Mouse (Mus musculus): ENCODE results near the gene Lsm6. TPM values are rescaled to one million over a fixed set of nuclear protein-coding genes. Genes with fewer than 3 reads are reported as not detected.

Gene Lsm6
- total RNA-seq (2015): 106 and 128 TPM in 2 replicates
- total RNA-seq (2017): 92.7 and 115 TPM in 2 replicates

- peak; percentile 94 for ATAC-seq (ENCODE audit: poor library complexity, severe bottlenecking)
These were observed at the start of gene Lsm6 for GRCm38 (mm10) chr8:78820673-78821310. Lsm6 (minus strand) TSS chr8:78821140.

- ATAC-seq (ENCODE audit: poor library complexity, severe bottlenecking): no peak
These were observed 46.1 kb upstream of the Lsm6 start for GRCm38 (mm10) chr8:78867036-78867435.

- ATAC-seq (ENCODE audit: poor library complexity, severe bottlenecking): no peak
These were observed 42.1 kb upstream of the Lsm6 start for GRCm38 (mm10) chr8:78863001-78863400.

DNA sequence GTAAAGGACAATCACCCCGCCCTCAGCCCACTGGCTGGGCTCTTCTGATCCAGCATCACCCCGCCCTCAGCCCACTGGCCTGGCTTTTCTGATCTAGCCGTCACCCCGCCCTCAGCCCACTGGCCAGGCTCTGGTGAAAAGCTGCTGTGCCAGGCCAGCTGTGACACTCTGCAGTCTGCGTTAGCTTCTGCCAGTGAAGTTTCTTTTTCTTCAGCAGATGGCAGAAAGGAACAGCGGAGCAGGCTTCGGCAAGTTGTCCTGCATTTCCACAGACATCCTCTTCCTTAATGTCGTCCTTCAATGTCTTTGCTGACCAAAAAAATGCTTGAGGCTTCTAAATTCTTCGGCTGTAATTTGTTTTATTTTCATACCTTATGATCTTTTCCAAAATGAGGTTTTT lies 41.1 kb upstream of the Lsm6 start:
- no peak for ATAC-seq (ENCODE audit: poor library complexity, severe bottlenecking)

DNA sequence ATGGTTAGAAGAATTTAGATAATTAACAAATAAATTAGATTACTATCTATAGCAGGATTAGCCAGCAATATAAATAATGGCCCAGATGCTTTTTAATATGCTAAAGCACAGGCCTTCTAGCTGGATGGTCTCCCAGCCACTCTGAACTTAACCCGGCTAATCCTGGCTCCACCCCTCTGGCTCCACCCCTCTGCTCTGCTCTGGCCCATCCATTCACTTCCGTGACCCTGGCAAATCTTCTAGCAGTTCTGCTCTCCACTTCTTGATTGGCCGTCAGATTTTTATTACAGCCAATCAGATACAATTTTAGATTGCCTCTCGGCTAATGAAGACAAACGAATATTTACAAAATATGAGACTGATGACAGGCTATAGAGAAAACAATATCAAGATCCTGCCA lies 39.8 kb upstream of the Lsm6 start:
- ATAC-seq (ENCODE audit: poor library complexity, severe bottlenecking): no peak

- ATAC-seq (ENCODE audit: poor library complexity, severe bottlenecking): no peak
These were observed 36.5 kb upstream of the Lsm6 start for GRCm38 (mm10) chr8:78857421-78857820.

GRCm38 (mm10) chr8:78852279-78852678 lies 31.3 kb upstream of the Lsm6 start:
- no peak for ATAC-seq (ENCODE audit: poor library complexity, severe bottlenecking)

GRCm38 (mm10) chr8:78847240-78847639 lies 26.3 kb upstream of the Lsm6 start:
- ATAC-seq (ENCODE audit: poor library complexity, severe bottlenecking): no peak

DNA sequence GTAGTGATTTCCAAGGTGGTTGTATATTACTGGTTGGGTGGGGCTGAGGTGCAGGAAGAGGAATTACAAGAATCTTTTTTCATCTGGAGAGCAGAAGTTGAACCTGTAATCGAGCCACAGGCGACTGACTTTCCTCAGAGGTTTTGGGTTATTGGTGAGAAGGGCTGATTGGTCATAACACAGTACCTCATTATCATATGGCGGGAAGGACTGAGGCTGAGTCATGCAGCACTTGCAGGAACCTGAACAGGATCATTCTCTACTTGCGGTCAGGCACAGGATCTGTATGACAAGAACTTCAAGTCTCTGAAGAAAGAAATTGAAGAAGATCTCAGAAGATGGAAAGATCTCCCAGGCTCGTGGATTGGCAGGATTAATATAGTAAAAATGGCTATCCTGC lies 23.6 kb upstream of the Lsm6 start:
- no peak for ATAC-seq (ENCODE audit: poor library complexity, severe bottlenecking)

- peak; percentile 27; the same call in 1 of the 2 replicates for ATAC-seq (ENCODE audit: poor library complexity, severe bottlenecking)
These were observed 17.9 kb upstream of the Lsm6 start for GRCm38 (mm10) chr8:78838656-78839413.

- no peak for ATAC-seq (ENCODE audit: poor library complexity, severe bottlenecking)
These were observed 15.2 kb upstream of the Lsm6 start for GRCm38 (mm10) chr8:78836091-78836490.

DNA sequence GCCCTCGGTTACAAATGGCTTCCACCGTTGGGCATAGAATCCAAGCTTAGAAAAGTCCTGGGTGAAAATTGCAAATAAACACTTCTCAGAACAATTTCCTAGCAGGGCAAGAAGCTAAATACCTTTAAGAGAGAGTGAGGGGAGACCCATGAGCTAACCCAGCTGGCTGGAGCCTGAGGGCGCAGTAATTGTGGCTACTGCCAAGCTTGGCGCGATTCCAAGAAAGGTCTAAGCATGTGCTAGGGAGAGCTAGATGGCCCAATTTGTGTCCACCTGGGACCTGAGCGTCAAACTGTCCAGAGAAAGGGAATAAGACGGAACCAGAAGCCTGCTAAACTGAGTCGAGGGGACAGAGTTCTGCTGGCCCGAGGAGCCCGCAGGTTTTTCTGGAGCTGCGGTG lies 7.5 kb upstream of the Lsm6 start:
- no peak for ATAC-seq (ENCODE audit: poor library complexity, severe bottlenecking)

GRCm38 (mm10) chr8:78824515-78824914 lies 3.6 kb upstream of the Lsm6 start:
- no peak for ATAC-seq (ENCODE audit: poor library complexity, severe bottlenecking)

DNA sequence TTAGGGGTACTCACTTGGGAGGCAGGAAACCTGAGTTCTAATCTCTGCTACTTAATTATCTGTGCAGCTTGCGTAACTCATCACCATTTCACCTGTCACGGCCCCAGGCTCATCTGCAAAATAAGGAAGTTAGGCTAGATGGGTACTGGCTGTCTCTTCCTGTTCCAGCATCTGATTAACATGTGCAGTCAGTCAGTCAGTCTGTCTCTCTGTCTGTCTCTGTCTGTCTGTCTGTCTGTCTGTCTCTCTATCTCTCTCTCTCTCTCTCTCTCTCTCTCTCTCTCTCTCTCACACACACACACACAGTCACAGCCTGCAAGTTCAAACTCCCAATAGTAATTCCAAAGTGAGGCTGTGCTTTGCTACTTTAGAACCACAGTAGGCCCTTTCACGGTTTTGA lies 967 bp downstream of the Lsm6 start:
- peak; percentile 78 for ATAC-seq (ENCODE audit: poor library complexity, severe bottlenecking)

GRCm38 (mm10) chr8:78814743-78815142 lies 6.2 kb downstream of the Lsm6 start:
- ATAC-seq (ENCODE audit: poor library complexity, severe bottlenecking): no peak

- no peak for ATAC-seq (ENCODE audit: poor library complexity, severe bottlenecking)
These were observed 7.9 kb downstream of the Lsm6 start for GRCm38 (mm10) chr8:78813021-78813420.

GRCm38 (mm10) chr8:78812446-78812845 lies 8.5 kb downstream of the Lsm6 start:
- ATAC-seq (ENCODE audit: poor library complexity, severe bottlenecking): no peak

GRCm38 (mm10) chr8:78811748-78812147 lies 9.2 kb downstream of the Lsm6 start:
- ATAC-seq (ENCODE audit: poor library complexity, severe bottlenecking): no peak

DNA sequence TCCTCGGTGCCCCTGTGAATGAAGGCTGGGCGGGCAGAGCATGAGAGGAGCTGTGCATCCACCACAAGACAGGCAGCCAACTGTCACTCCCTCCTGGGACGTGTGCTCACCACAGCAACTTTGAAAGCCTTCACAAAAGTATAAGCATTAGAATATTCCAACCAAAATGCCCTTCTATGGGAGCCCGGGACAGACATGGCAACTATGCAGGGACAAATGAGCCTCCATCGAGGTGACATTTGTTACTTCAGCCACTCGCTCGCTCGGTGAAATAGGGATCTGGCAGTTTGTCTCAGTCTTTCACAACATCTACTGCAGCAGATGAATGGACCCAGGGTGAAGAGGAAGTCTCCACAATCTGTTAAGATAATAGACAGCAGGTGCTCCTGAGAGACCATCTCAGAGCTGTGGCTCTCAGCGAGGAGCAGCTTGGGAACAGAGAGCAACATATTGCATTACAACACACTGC lies 10.7 kb downstream of the Lsm6 start:
- peak; percentile 83 for ATAC-seq (ENCODE audit: poor library complexity, severe bottlenecking)

DNA sequence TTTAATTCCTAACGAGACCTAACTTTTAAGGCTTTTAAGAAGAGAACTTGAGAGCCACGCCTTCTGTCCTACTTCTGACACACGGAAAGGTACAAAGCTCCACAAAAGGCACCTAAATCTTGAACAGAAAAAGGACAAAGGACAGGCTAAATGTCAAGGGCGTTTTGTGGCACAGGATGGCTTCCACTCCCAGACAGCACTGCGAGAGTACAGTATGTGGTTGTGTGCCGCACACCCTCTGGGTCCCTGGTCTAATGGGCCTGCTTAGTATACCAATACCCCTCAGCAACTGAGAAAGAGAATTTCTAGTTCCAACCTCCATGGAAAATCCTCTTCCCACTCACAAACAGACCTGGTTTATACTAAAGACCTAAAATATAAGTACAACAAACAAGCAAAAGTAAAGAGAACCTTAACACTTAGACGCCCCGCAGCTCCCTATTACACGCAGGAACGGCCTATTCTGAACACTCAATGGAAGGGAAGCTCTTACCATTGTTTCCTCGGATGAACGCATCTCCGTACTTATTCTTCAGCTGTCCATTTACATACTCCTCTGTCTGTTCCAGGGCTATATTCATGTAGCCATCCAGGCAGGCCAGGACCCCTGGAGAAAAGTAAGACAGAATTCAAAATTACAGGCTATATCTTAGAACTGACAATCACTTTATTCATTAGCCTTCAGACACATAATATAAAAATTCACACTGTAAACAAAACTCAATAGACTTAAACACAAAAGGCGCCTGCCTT lies 11.3 kb downstream of the Lsm6 start:
- ATAC-seq (ENCODE audit: poor library complexity, severe bottlenecking): no peak

DNA sequence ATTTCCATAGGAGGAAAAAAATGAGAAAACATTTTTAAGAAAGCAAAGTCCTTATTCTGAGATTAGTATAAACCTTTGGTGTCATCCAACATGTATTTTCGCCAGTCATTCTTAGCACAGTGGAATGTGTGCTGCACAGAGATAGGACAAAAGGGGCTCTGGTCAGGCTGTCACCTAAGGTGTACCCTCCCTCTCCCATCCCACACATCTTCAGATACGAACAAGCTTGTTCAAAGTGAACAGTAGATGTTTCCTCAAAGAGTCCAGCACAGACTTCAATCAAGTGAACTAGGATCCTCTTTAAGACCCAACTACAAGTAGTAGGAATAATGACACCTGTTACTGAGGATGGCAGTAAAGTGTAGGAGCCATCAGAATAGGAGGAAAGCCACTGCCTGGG lies 12.1 kb downstream of the Lsm6 start:
- ATAC-seq (ENCODE audit: poor library complexity, severe bottlenecking): no peak

DNA sequence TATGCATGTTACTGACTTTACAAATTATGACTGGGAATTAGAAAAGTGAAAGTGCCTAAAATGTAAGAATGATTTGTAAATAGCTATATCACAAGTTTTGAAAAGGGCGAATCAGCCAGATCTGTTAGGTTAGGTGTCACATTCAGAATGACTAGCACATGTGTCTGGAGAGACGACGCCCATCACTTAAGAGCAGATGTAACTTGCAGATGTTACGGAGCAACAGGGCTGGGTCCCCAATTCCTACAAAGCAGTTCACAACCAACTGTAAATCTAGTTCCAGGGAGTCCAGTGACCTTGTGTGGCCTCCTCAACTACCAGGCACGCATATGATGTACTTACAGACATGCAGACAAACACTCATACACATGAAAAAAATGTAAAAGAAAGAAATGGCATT lies 12.5 kb downstream of the Lsm6 start:
- ATAC-seq (ENCODE audit: poor library complexity, severe bottlenecking): no peak

All from megakaryocyte, adult 5-6 weeks (primary cell).